Mouse (Mus musculus) ES-E14 (cell line): ENCODE measurements around the gene Cep72. TPM values are rescaled to one million over a fixed set of nuclear protein-coding genes. Genes with fewer than 3 reads are reported as not detected.

ENCODE experiments used
- DNase-seq: peaks from one replicate; pipeline ENCODE4 v3.0.0-alpha.2; 2013; ENCODE audit warnings: low read depth, low spot score
- H3K27ac ChIP-seq: 2 replicates; pipeline ENCODE4 v1.5.1; 2012; ENCODE audit warnings: low read depth, mild to moderate bottlenecking, low read length, moderate library complexity, mixed read lengths; ENCODE audit not compliant: poor library complexity, insufficient read depth, severe bottlenecking
- H3K36me3 ChIP-seq: 2 replicates; pipeline ENCODE4 v1.6.1; 2012; ENCODE audit warnings: mild to moderate bottlenecking, low read length, moderate library complexity, mixed read lengths; ENCODE audit not compliant: control insufficient read depth, poor library complexity, insufficient read depth, severe bottlenecking
- H3K4me1 ChIP-seq, 2 experiments: fragments of 150-350 bp in 1 of 2; sonication (generic) in 1 of 2; 2 replicates each; pipeline ENCODE4 v1.6.1; 2012; ENCODE audit warnings: low read length in 2 of 2, mild to moderate bottlenecking in 1 of 2, mixed read lengths in 1 of 2; ENCODE audit not compliant: control insufficient read depth in 2 of 2, insufficient read depth in 2 of 2, poor library complexity in 1 of 2
- H3K4me3 ChIP-seq, 2 experiments: fragments of 150-350 bp in 1 of 2; sonication (generic) in 1 of 2; 2 replicates each; pipeline ENCODE4 v1.5.1; 2012; ENCODE audit warnings: low read length in 2 of 2, low read depth in 1 of 2, mild to moderate bottlenecking in 1 of 2, mixed read lengths in 1 of 2; ENCODE audit not compliant: insufficient read depth in 1 of 2, poor library complexity in 1 of 2, severe bottlenecking in 1 of 2
- H3K9ac ChIP-seq: 2 replicates; pipeline ENCODE4 v1.6.1; 2012; ENCODE audit warnings: low read depth, mild to moderate bottlenecking, low read length, mixed read lengths; ENCODE audit not compliant: poor library complexity, insufficient read depth, severe bottlenecking
- H3K9me3 ChIP-seq: fragments of 150-350 bp; sonication (generic); 2 replicates; pipeline ENCODE4 v1.6.1; 2012; ENCODE audit warnings: low read depth, mild to moderate bottlenecking, low read length; ENCODE audit not compliant: control insufficient read depth, insufficient read depth
- CHD2 ChIP-seq: IDR thresholded peaks from 2 replicates; pipeline ENCODE4 v1.6.1; 2014; ENCODE audit warnings: mild to moderate bottlenecking, low read depth, low read length, inconsistent platforms
- HCFC1 ChIP-seq: IDR thresholded peaks from 2 replicates; pipeline ENCODE4 v1.6.1; 2012; ENCODE audit warnings: low read length, inconsistent platforms, borderline replicate concordance; ENCODE audit not compliant: insufficient read depth
- MAFK ChIP-seq: IDR thresholded peaks from 2 replicates; pipeline ENCODE4 v1.6.1; 2014; ENCODE audit warnings: mild to moderate bottlenecking, low read depth, low read length, inconsistent platforms; ENCODE audit not compliant: insufficient read depth
- ZC3H11A ChIP-seq: IDR thresholded peaks from 2 replicates; pipeline ENCODE4 v1.6.1; 2012; ENCODE audit warnings: low read depth, mild to moderate bottlenecking, inconsistent platforms, low read length, borderline replicate concordance
- ZNF384 ChIP-seq: IDR thresholded peaks from 2 replicates; pipeline ENCODE4 v1.6.1; 2012; ENCODE audit warnings: low read depth, low read length, inconsistent platforms
- in situ Hi-C, 2 experiments: fragments of 600-800 bp; cut with MboI; formaldehyde crosslinking; loops; one replicate each; pipeline ENCODE4 v1.15.1; 2025; ENCODE audit warnings: low sequenced_read_pairs in 2 of 2, inconsistent platforms in 1 of 2; ENCODE audit not compliant: unreplicated experiment in 2 of 2
- total RNA-seq: library from RNA; depleted of rRNA; stranded (reverse); fragments of 300-350 nt; gene quantifications from 2 replicates; pipeline ENCODE4 v1.2.3, GENCODE M21; 2012

Gene Cep72
- total RNA-seq, 1 experiment = 7.6 TPM

DNA sequence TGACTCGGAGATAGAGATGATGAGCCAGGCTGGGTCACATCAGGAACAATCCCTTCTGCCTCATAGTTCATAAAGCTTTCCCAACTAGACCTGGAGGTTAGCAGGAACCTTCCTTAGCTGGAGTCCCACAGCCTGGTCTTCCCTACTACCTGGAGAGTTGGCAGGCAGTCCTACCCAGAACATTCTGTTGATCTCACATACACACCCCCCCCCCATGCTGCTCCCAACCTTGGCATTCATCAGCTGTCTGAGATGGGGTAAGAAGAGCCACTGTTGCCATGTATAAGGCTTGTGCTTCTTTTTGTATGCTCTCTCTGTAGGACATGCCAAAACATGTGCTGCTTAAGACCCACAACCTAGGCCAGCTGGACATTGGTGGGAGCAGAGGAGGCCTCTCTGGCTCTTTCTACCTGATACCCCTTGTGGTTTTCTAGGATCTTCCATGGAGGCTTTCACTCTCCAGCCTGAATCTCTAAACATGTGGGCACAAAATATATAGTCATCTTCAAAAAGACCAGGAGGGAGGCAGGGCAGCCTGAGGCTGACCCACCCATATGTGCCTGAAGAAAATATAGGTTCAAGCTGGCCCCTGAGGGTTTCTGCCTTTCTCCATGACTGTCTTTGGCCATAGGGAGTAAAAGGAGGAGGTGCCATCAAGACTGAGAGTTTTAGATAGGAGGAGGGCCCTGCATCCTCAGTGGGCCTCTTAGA is 1.4 kb upstream of the Cep72 start:
- in situ Hi-C loops = no loop called here
- H3K27ac ChIP-seq = no peak overlapping the region
- no peak overlapping the region for H3K4me3 ChIP-seq
- H3K9ac ChIP-seq = no peak overlapping the region
- no peaks in the 10 kb centered on the region for H3K9me3 ChIP-seq
- no peak for TF ChIP-seq ZNF384
- no peak for TF ChIP-seq HCFC1
- no peak for TF ChIP-seq CHD2
- TF ChIP-seq ZC3H11A = no peak
- no peak for TF ChIP-seq MAFK
- no peaks in the 10 kb centered on the region for H3K36me3 ChIP-seq
- no peaks in the 10 kb centered on the region for H3K4me1 ChIP-seq
- DNase-seq = no peak

- Histone ChIP-seq H3K9me3 (no peaks in the 10 kb centered on the region), H3K27ac (no peak overlapping the region), H3K4me3 (peak overlapping the region; percentile 96 to 100), H3K4me1 (no peaks in the 10 kb centered on the region), H3K9ac (no peak overlapping the region), H3K36me3 (peaks cover 5% of the 10 kb centered on the region)
- DNase-seq = no peak
- no peak for TF ChIP-seq ZC3H11A
- TF ChIP-seq ZNF384 = peak; percentile 72
- TF ChIP-seq MAFK = no peak
- TF ChIP-seq HCFC1 = no peak
- TF ChIP-seq CHD2 = no peak
- in situ Hi-C loops = no loop called here
Observed at GRCm38 (mm10) chr13:74062378-74063128, 454 bp upstream of the Cep72 start.

GRCm38 (mm10) chr13:74058081-74058480 is 4.0 kb downstream of the Cep72 start:
- Histone ChIP-seq H3K4me3 (no peak overlapping the region), H3K36me3 (peaks cover 9% of the 10 kb centered on the region), H3K9me3 (no peaks in the 10 kb centered on the region), H3K9ac (no peak overlapping the region), H3K27ac (no peak overlapping the region), H3K4me1 (no peaks in the 10 kb centered on the region)
- TF ChIP-seq ZNF384 (no peak), CHD2 (no peak), HCFC1 (no peak), ZC3H11A (no peak), MAFK (no peak)
- in situ Hi-C loops = no loop called here
- DNase-seq = no peak

DNA sequence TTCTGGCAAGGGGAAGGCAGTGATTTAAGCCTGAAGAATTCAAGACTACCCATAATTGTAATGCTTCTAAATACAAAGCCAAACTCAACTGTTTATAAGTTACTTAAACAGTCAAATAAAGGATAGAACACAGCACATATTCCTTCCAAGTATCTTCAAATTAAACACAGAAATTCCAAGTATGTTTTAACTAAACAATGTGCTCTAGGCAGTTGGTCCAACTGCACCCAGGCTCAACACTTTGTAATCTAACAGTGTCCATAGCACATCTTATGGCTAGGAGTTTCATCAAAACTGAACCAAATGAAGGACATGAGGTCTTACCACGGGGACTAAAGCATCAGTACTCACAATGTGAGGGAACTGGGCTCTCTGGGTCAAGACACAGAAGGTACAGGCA is 5.9 kb downstream of the Cep72 start:
- no peak for TF ChIP-seq MAFK
- H3K36me3 ChIP-seq = peaks cover 9% of the 10 kb centered on the region
- no peak for DNase-seq
- H3K9ac ChIP-seq = no peak overlapping the region
- no peaks in the 10 kb centered on the region for H3K9me3 ChIP-seq
- no peak overlapping the region for H3K27ac ChIP-seq
- H3K4me3 ChIP-seq = no peak overlapping the region
- in situ Hi-C loops = no loop called here
- H3K4me1 ChIP-seq = no peaks in the 10 kb centered on the region
